Comparison of ENCODE assay signal across 27 mouse cellular contexts in the genomic region with DNA sequence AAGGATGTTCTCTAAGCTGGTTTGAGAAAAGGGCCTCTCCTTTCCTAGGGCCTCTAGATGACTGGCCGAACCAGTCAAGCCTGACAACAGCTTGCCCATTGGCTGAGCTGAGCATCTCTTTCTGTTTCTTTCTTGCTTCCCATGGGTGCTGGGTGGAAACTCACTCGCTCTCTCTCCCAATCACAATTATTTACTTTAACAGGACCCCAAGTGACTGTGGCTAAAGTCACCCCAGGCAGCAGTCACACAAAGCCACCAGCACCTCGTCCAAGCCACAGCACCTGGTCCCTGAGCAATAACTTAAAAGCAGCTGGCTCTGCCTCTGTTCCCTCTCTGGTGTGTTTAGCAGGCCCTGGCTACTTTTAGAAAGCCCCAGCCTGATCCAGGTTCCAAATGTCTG.
DNase-seq lines count a peak whose midpoint lies in the region; ATAC-seq and TF ChIP-seq lines count a peak whose summit lies in the region.
"Had no signal": no experiment of that assay in that cellular context is flagged by ENCODE, and none has a peak within 500 bp of the region (broad histone marks: within the 10 kb centered on the region; RNA-seq: fewer than 3 reads in every experiment).

No protein-coding gene starts in this region.

- no peaks in the 10 kb centered on the region for H3K9me3 ChIP-seq in forebrain, embryonic 10.5 days
- no peaks in the 10 kb centered on the region for H3K9me3 ChIP-seq in forebrain, postnatal 0 days (ENCODE audit: low read length)
- H3K9me3 ChIP-seq in liver, postnatal 0 days (ENCODE audit: low read length) = no peaks in the 10 kb centered on the region
- H3K9me3 ChIP-seq in midbrain, embryonic 10.5 days (replicated peaks) = no peaks in the 10 kb centered on the region
- H3K9me3 ChIP-seq in midbrain, embryonic 11.5 days (ENCODE audit: control insufficient read depth, low read length) = no peaks in the 10 kb centered on the region
- H3K9me3 ChIP-seq in limb, embryonic 15.5 days = no peaks in the 10 kb centered on the region
- H3K9me3 ChIP-seq: G1E; heart, embryonic 10.5 days; heart, embryonic 13.5 days; hindbrain, embryonic 13.5 days had no signal

- no peak overlapping the region for H3K9ac ChIP-seq in forebrain, postnatal 0 days
- no peak overlapping the region for H3K9ac ChIP-seq in liver, postnatal 0 days (replicated peaks)
- H3K9ac ChIP-seq in midbrain, embryonic 11.5 days (ENCODE audit: low read length) = no peak overlapping the region
- no peak overlapping the region for H3K9ac ChIP-seq in limb, embryonic 15.5 days
- H3K9ac ChIP-seq: heart, embryonic 13.5 days; hindbrain, embryonic 13.5 days had no signal

- H3K4me3 ChIP-seq in forebrain, embryonic 10.5 days = no peak overlapping the region
- H3K4me3 ChIP-seq in forebrain, postnatal 0 days (ENCODE audit: low read depth, low read length) = no peak overlapping the region
- H3K4me3 ChIP-seq in liver, postnatal 0 days (ENCODE audit: low read depth, low read length) = no peak overlapping the region
- H3K4me3 ChIP-seq in midbrain, embryonic 10.5 days = no peak overlapping the region
- no peak overlapping the region for H3K4me3 ChIP-seq in midbrain, embryonic 11.5 days (ENCODE audit: low read depth, low read length)
- H3K4me3 ChIP-seq in limb, embryonic 15.5 days = no peak overlapping the region
- H3K4me3 ChIP-seq: heart, adult 2 months; heart, embryonic 10.5 days; heart, embryonic 13.5 days; hindbrain, embryonic 13.5 days had no signal

- DNase-seq in forebrain, embryonic 10.5 days (ENCODE audit: extremely low spot score, low spot score) = no peak
- DNase-seq in forebrain, postnatal 0 days = no peak
- no peak for DNase-seq in liver, postnatal 0 days
- no peak for DNase-seq in liver
- DNase-seq in midbrain, embryonic 10.5 days (ENCODE audit: low spot score) = no peak
- no peak for DNase-seq in midbrain, embryonic 11.5 days (ENCODE audit: low spot score, missing footprints)
- no peak for DNase-seq in cerebellum, postnatal 14 days
- DNase-seq: adrenal gland, postnatal 10 days; adrenal gland, postnatal 36 days; cerebellum, adult 11 months; cerebellum, adult 2 months; cerebellum, adult 9-11 months; cerebellum, postnatal 36 days; embryo, embryonic 11 days; gastrocnemius, postnatal 10 days; gastrocnemius, postnatal 36 days; heart, adult 2 months; heart, postnatal 14 days; heart, postnatal 4 days had no signal

- TF ChIP-seq EP300 in liver, postnatal 0 days (IDR thresholded peaks at IDR 0.05; ENCODE audit: low read depth) = no peak

- no peak for ATAC-seq in forebrain, postnatal 0 days
- no peak for ATAC-seq in liver, postnatal 0 days
- no peak for ATAC-seq in midbrain, embryonic 11.5 days (ENCODE audit: low FRiP score)
- no peak for ATAC-seq in limb, embryonic 15.5 days (ENCODE audit: insufficient number of reproducible peaks, low FRiP score, low TSS enrichment, low read depth)
- ATAC-seq: forebrain, embryonic 14.5 days; hindbrain, embryonic 16.5 days; Patski had no signal

- H3K36me3 ChIP-seq in forebrain, embryonic 10.5 days (replicated peaks) = no peaks in the 10 kb centered on the region
- no peaks in the 10 kb centered on the region for H3K36me3 ChIP-seq in forebrain, postnatal 0 days (ENCODE audit: insufficient read depth)
- no peaks in the 10 kb centered on the region for H3K36me3 ChIP-seq in liver, postnatal 0 days (replicated peaks; ENCODE audit: insufficient read depth, low read length)
- H3K36me3 ChIP-seq in midbrain, embryonic 10.5 days = no peaks in the 10 kb centered on the region
- H3K36me3 ChIP-seq in midbrain, embryonic 11.5 days (ENCODE audit: control insufficient read depth, insufficient read depth, low read length) = no peaks in the 10 kb centered on the region
- H3K36me3 ChIP-seq in limb, embryonic 15.5 days = no peaks in the 10 kb centered on the region
- H3K36me3 ChIP-seq: G1E; heart, embryonic 10.5 days; heart, embryonic 13.5 days; hindbrain, embryonic 13.5 days had no signal

- TF ChIP-seq CTCF in forebrain, postnatal 0 days (IDR thresholded peaks at IDR 0.05; ENCODE audit: low read depth) = no peak
- TF ChIP-seq CTCF in liver, postnatal 0 days (IDR thresholded peaks at IDR 0.05; ENCODE audit: low read depth) = no peak

- 69% methylated on average over 3 of the region's 3 CpGs for WGBS in forebrain, embryonic 10.5 days
- WGBS in forebrain, postnatal 0 days = 81% methylated on average over 3 of the region's 3 CpGs
- 54% methylated on average over 3 of the region's 3 CpGs for WGBS in liver, postnatal 0 days (ENCODE audit: insufficient replicate concordance)
- WGBS in midbrain, embryonic 10.5 days = 49% methylated on average over 3 of the region's 3 CpGs
- 36% methylated on average over 3 of the region's 3 CpGs for WGBS in midbrain, embryonic 11.5 days
- WGBS in limb, embryonic 15.5 days = 62% methylated on average over 3 of the region's 3 CpGs

- H3K27ac ChIP-seq in forebrain, embryonic 10.5 days = peak overlapping the region; percentile 49
- no peak overlapping the region for H3K27ac ChIP-seq in forebrain, postnatal 0 days (ENCODE audit: low read depth, low read length)
- H3K27ac ChIP-seq in liver, postnatal 0 days (ENCODE audit: low read depth) = no peak overlapping the region
- H3K27ac ChIP-seq in midbrain, embryonic 10.5 days (replicated peaks) = peak overlapping the region; percentile 64
- no peak overlapping the region for H3K27ac ChIP-seq in midbrain, embryonic 11.5 days (ENCODE audit: low read depth, low read length)
- H3K27ac ChIP-seq in limb, embryonic 15.5 days = 0 out of 2 replicates have a peak overlapping the region, but pooled peaks have one; percentile 43
- H3K27ac ChIP-seq: heart, adult 2 months; heart, embryonic 10.5 days; heart, embryonic 13.5 days; hindbrain, embryonic 13.5 days had no signal

- no peak overlapping the region for H3K4me2 ChIP-seq in forebrain, postnatal 0 days (ENCODE audit: low read depth)
- peak overlapping the region; percentile 1; the same call in 1 of the 2 replicates for H3K4me2 ChIP-seq in liver, postnatal 0 days (ENCODE audit: low read depth, low read length)
- H3K4me2 ChIP-seq in midbrain, embryonic 11.5 days = no peak overlapping the region
- H3K4me2 ChIP-seq in limb, embryonic 15.5 days = no peak overlapping the region
- H3K4me2 ChIP-seq: heart, embryonic 13.5 days; hindbrain, embryonic 13.5 days had no signal

- peaks cover 13% of the 10 kb centered on the region for H3K27me3 ChIP-seq in forebrain, embryonic 10.5 days (ENCODE audit: poor library complexity, severe bottlenecking)
- H3K27me3 ChIP-seq in forebrain, postnatal 0 days (ENCODE audit: insufficient read depth, low read length) = no peaks in the 10 kb centered on the region; the same call in 1 of the 2 replicates
- no peaks in the 10 kb centered on the region for H3K27me3 ChIP-seq in liver, postnatal 0 days (ENCODE audit: insufficient read depth, low read length)
- H3K27me3 ChIP-seq in midbrain, embryonic 10.5 days (ENCODE audit: low read depth, poor library complexity, severe bottlenecking) = peaks cover 9% of the 10 kb centered on the region; the same call in 1 of the 2 replicates
- H3K27me3 ChIP-seq in midbrain, embryonic 11.5 days (ENCODE audit: control insufficient read depth, insufficient read depth, low read length) = no peaks in the 10 kb centered on the region
- H3K27me3 ChIP-seq in limb, embryonic 15.5 days = no peaks in the 10 kb centered on the region
- H3K27me3 ChIP-seq: hindbrain, embryonic 13.5 days; Patski had no signal

- peaks cover 55% of the 10 kb centered on the region for H3K4me1 ChIP-seq in forebrain, embryonic 10.5 days
- no peaks in the 10 kb centered on the region; the same call in 1 of the 2 replicates for H3K4me1 ChIP-seq in forebrain, postnatal 0 days (ENCODE audit: insufficient read depth)
- no peaks in the 10 kb centered on the region; the same call in 1 of the 2 replicates for H3K4me1 ChIP-seq in liver, postnatal 0 days (ENCODE audit: insufficient read depth)
- peaks cover 57% of the 10 kb centered on the region for H3K4me1 ChIP-seq in midbrain, embryonic 10.5 days
- peaks cover 14% of the 10 kb centered on the region for H3K4me1 ChIP-seq in midbrain, embryonic 11.5 days (ENCODE audit: control insufficient read depth, insufficient read depth, low read length)
- peaks cover 8% of the 10 kb centered on the region for H3K4me1 ChIP-seq in limb, embryonic 15.5 days

Comparison
In these comparisons a context has a peak if more than half of its experiments do, and no peak if none do; other contexts are left out.
1. H3K27ac ChIP-seq: peak in forebrain, embryonic 10.5 days (single experiment), midbrain, embryonic 10.5 days (single experiment) and limb, embryonic 15.5 days (single experiment); none in forebrain, postnatal 0 days (single experiment), liver, postnatal 0 days (single experiment) and midbrain, embryonic 11.5 days (single experiment).